Mouse (Mus musculus): ENCODE results near the gene Spink4. TPM values are rescaled to one million over a fixed set of nuclear protein-coding genes. Genes with fewer than 3 reads are reported as not detected.
A peak's percentile ranks its signal among the peaks of the same experiment; 100 is the strongest.

Spink4 gene
- polyA plus RNA-seq, 1 experiment from 2014 or later, result not detected

DNA sequence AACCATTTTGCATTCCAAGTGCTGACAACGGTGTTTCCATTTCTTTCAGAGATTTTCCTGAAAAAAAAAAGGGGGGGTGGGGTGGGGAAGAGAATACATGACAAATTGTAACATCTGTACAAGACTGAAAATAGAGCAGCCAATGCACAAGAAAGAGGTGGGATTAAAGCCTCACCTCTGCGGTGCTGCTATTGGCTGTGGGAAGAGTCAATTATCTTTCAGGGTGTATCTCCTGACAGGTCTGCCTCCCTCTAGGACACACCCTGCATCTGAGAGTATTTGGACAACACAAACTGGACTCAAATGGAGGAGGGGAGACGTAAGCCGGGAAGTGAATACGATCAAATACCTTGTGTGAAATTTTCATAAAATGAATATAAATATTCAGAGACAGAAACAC, 23.8 kb downstream of the Spink4 start:
- Histone ChIP-seq H3K27me3 (replicated peaks) (no peaks in the 10 kb centered on the region), H3K4me3 (no peak overlapping the region), H3K36me3 (peaks cover 71% of the 10 kb centered on the region), H3K9me3 (no peaks in the 10 kb centered on the region), H3K4me1 (peaks cover 15% of the 10 kb centered on the region), H3K27ac (no peak overlapping the region), H3K4me2 (replicated peaks) (no peak overlapping the region), H3K9ac (no peak overlapping the region)
- no peak for ATAC-seq (ENCODE audit: low FRiP score, low read depth)
- WGBS, result 96% methylated on average over 5 of the region's 5 CpGs

- peak overlapping the region; percentile 92 for H3K9ac ChIP-seq
- H3K4me3 ChIP-seq, result peak overlapping the region; percentile 87; the same call in 1 of the 2 replicates
- no peaks in the 10 kb centered on the region for H3K9me3 ChIP-seq
- peaks cover 24% of the 10 kb centered on the region for H3K4me1 ChIP-seq
- H3K4me2 ChIP-seq (replicated peaks), result peak overlapping the region; percentile 87
- no peak for ATAC-seq (ENCODE audit: low FRiP score, low read depth)
- no peak overlapping the region for H3K27ac ChIP-seq
- no peaks in the 10 kb centered on the region for H3K27me3 ChIP-seq (replicated peaks)
- peaks cover 56% of the 10 kb centered on the region for H3K36me3 ChIP-seq
- 88% methylated on average over 7 of the region's 7 CpGs for WGBS
These were observed 26.8 kb downstream of the Spink4 start for GRCm38 (mm10) chr4:40946516-40947121.

DNA sequence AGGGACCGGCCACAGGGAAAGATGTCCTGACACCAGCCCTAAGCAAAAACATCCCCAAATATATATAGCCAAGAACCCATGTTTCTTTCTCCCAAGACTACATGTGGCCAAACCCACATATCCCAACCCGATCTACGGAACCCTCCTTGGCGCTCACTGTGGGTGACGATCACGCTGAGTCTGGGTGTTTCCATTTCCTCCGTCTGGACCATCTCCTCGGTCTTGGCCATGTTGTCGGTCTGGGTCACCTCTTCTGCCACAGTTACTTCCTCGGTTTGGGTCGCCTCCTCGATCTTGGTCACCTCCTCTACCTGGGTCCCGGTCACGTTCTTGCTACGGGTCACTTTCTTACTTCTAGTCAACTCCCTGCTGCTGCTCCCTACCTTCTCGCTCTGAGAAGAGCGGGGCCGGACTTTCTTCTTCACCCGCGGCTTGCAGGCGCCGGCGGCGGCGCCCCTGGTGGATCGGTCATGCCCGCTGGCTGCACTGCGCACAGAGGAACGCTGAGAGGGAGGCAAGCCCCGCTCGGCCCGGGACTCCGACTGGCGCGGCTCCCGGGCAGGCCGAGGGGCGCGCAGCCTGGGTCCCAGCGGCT, 27.8 kb downstream of the Spink4 start:
- Histone ChIP-seq H3K9ac (peak overlapping the region; percentile 92), H3K27me3 (replicated peaks) (no peaks in the 10 kb centered on the region), H3K36me3 (peaks cover 54% of the 10 kb centered on the region), H3K4me1 (peaks cover 24% of the 10 kb centered on the region), H3K4me2 (replicated peaks) (peak overlapping the region; percentile 87), H3K27ac (peak overlapping the region; percentile 66; the same call in 1 of the 2 replicates), H3K9me3 (no peaks in the 10 kb centered on the region), H3K4me3 (peak overlapping the region; percentile 87)
- under 1% methylated on average over 40 of the region's 40 CpGs for WGBS
- peak; percentile 37; the same call in 1 of the 2 replicates for ATAC-seq (ENCODE audit: low FRiP score, low read depth)

DNA sequence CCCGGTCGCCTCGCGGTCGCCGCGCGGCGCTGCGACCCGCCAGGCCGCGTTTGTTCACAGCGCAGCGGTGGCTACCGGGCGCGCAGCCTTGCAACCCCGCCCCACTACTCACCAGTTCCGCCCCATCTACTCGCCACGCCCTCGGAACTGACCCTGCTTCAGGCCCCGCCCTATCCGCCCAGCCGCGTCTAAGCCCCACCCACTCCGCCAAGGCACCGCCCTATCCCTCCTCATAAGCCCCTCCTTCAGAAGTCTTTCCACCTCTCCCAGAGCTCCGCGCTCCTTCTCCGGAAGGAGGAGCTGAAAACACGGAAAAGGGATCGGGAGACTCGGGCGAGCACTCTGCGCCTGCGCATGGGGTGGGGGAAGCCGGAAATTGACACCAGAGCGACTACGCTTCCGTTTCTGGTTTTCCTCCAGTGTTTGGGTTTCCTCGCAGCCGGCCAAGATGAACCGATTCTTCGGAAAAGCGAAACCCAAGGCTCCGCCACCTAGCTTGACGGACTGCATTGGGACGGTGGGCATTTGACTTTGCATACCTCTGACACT, 28.4 kb downstream of the Spink4 start, which contains the start of the genes Bag1 and Chmp5:
TSS of gene Bag1 (minus strand) at position 135 of the 549 bp plus-strand sequence.
TSS of gene Chmp5 (plus strand) at position 248 of the 549 bp plus-strand sequence.
- H3K4me1 ChIP-seq, result peaks cover 24% of the 10 kb centered on the region
- H3K9me3 ChIP-seq, result no peaks in the 10 kb centered on the region
- H3K4me2 ChIP-seq (replicated peaks), result peak within 1 kb of the TSS; percentile 87
- peaks cover 54% of the 10 kb centered on the region for H3K36me3 ChIP-seq
- H3K4me3 ChIP-seq, result peak within 1 kb of the TSS; percentile 87
- peak within 1 kb of the TSS; percentile 66; the same call in 1 of the 2 replicates for H3K27ac ChIP-seq
- H3K27me3 ChIP-seq (replicated peaks), result no peaks in the 10 kb centered on the region
- under 1% methylated on average over 50 of the region's 50 CpGs for WGBS
- H3K9ac ChIP-seq, result peak within 1 kb of the TSS; percentile 92
- peak; percentile 97 for ATAC-seq (ENCODE audit: low FRiP score, low read depth)

DNA sequence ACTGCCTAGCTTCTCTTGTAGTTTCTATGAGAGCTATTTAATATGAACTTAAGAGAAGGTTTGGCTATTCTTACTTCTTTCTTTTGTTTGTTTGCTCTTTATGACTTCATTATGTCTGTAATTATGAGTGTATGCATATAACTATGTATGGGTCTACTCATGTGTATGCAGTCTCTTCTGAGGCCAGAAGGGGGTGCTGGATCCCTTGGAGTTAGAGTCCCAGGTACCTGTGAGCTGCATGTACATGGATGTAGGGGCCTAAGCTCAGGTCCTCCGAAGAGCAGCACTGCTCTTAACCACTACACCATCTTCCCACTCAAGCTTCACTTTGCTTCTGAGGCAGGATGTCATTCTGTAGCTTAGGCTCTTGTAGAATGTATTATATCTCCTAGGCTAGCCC, 33.7 kb downstream of the Spink4 start:
- H3K9me3 ChIP-seq, result no peaks in the 10 kb centered on the region
- H3K4me2 ChIP-seq (replicated peaks), result no peak overlapping the region
- H3K4me3 ChIP-seq, result no peak overlapping the region
- H3K36me3 ChIP-seq, result peaks cover 73% of the 10 kb centered on the region
- no peaks in the 10 kb centered on the region for H3K27me3 ChIP-seq (replicated peaks)
- no peak for ATAC-seq (ENCODE audit: low FRiP score, low read depth)
- no peak overlapping the region for H3K9ac ChIP-seq
- no peak overlapping the region for H3K27ac ChIP-seq
- WGBS, result 97% methylated on average over 1 of the region's 1 CpGs
- peaks cover 9% of the 10 kb centered on the region for H3K4me1 ChIP-seq

DNA sequence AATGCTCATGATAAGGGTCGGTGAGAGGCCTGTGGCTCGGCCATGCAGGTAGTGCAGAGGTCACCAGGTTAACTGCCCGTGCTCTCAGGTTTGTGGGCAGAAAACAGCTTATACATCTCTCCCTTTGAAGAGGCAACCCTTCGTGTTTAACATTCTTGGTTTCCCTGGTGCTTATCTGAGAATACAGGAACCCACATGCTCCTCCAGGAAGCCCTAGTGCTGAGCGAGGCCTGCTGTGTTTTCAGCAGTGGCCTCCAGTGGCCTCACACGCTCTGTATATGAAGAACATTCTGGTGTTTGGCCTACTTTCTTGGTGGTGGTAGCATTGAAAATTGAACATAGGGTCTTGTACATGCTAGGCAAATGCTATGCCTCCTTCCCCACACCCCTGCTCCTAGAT, 36.1 kb downstream of the Spink4 start:
- Histone ChIP-seq H3K4me3 (no peak overlapping the region), H3K36me3 (peaks cover 88% of the 10 kb centered on the region), H3K4me1 (no peaks in the 10 kb centered on the region), H3K27me3 (replicated peaks) (no peaks in the 10 kb centered on the region), H3K9ac (no peak overlapping the region), H3K4me2 (replicated peaks) (no peak overlapping the region), H3K27ac (no peak overlapping the region), H3K9me3 (no peaks in the 10 kb centered on the region)
- no peak for ATAC-seq (ENCODE audit: low FRiP score, low read depth)
- WGBS, result 92% methylated on average over 6 of the region's 6 CpGs

DNA sequence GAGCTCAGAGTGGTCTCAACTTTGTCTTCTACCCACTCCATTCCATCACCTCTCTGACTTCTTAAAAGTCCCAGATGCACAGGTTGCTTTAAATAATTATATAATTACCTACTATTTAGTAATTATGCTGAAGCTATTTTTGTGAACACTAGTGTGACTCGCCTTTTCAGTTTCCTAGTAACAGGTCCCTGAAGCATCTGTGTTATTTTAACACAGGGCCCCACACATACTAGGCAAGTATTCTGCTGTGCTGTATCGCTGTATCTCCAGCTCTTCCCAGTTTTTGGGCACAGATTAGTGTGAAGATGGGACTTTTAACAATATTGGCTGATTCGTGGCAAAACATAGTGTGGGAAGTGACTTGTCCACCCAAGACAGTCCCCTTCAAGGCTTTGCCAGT, 43.7 kb downstream of the Spink4 start:
- H3K4me3 ChIP-seq, result no peak overlapping the region
- no peaks in the 10 kb centered on the region for H3K4me1 ChIP-seq
- no peak for ATAC-seq (ENCODE audit: low FRiP score, low read depth)
- H3K36me3 ChIP-seq, result peaks cover 71% of the 10 kb centered on the region
- H3K9me3 ChIP-seq, result no peaks in the 10 kb centered on the region
- H3K27ac ChIP-seq, result no peak overlapping the region
- WGBS, result 93% methylated on average over 3 of the region's 3 CpGs
- H3K9ac ChIP-seq, result no peak overlapping the region
- no peaks in the 10 kb centered on the region for H3K27me3 ChIP-seq (replicated peaks)
- no peak overlapping the region for H3K4me2 ChIP-seq (replicated peaks)

- H3K4me2 ChIP-seq (replicated peaks), result no peak overlapping the region
- no peaks in the 10 kb centered on the region for H3K27me3 ChIP-seq (replicated peaks)
- H3K9me3 ChIP-seq, result no peaks in the 10 kb centered on the region
- peaks cover 5% of the 10 kb centered on the region for H3K4me1 ChIP-seq
- H3K4me3 ChIP-seq, result no peak overlapping the region
- no peak overlapping the region for H3K27ac ChIP-seq
- 81% methylated on average over 4 of the region's 4 CpGs for WGBS
- peaks cover 22% of the 10 kb centered on the region for H3K36me3 ChIP-seq
- no peak for ATAC-seq (ENCODE audit: low FRiP score, low read depth)
- no peak overlapping the region for H3K9ac ChIP-seq
These were observed 49.3 kb downstream of the Spink4 start for GRCm38 (mm10) chr4:40969161-40969560.

DNA sequence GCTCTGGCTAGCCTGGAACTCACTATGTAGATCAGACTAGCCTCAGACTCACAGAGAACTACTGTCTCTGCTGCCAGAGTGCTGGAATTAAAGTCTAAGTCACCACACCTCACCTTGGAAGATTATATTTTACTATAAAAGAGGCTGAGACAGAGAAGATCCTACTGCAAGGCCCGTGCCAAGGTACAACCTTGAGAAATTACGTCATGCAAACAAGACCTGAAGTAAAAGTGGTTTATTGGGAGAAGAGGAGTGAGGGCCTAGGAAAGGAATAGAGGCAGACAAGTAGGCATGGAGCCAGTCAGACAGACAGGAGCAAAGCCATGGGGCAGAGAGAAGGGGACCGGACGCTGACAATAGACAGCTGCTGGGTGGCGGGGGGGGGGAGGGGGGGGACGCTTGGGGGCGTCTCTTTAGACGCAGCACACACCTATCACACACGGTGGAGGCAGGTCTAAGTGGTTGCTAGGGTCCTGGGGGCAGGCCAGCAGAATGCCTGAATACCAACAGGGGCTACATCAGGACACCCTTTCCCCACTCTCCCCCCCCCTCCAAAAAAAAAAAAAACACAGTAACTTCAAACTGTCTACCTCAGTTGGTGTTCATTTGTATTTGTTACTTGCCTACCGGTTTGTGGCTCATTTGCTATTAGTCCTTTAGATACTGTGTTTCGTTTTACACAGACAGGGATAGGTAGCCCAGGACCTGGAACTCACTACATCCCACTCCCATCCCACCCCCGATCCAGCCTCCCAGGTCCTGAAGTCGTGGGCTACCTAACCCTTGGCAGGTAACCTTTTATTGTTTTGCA, 50.1 kb downstream of the Spink4 start:
- Histone ChIP-seq H3K4me1 (peaks cover 5% of the 10 kb centered on the region), H3K27ac (peak overlapping the region; percentile 80; the same call in 1 of the 2 replicates), H3K4me2 (replicated peaks) (peak overlapping the region; percentile 69), H3K4me3 (peak overlapping the region; percentile 92), H3K9me3 (no peaks in the 10 kb centered on the region), H3K9ac (peak overlapping the region; percentile 84), H3K27me3 (replicated peaks) (no peaks in the 10 kb centered on the region), H3K36me3 (peaks cover 18% of the 10 kb centered on the region)
- WGBS, result 10% methylated on average over 13 of the region's 13 CpGs
- no peak; the same call in 1 of the 2 replicates for ATAC-seq (ENCODE audit: low FRiP score, low read depth)

- ATAC-seq (ENCODE audit: low FRiP score, low read depth), result no peak; the same call in 1 of the 2 replicates
- Histone ChIP-seq H3K36me3 (peaks cover 14% of the 10 kb centered on the region), H3K4me3 (peak overlapping the region; percentile 92), H3K4me2 (replicated peaks) (peak overlapping the region; percentile 69), H3K9me3 (no peaks in the 10 kb centered on the region), H3K4me1 (peaks cover 5% of the 10 kb centered on the region), H3K27me3 (replicated peaks) (no peaks in the 10 kb centered on the region), H3K27ac (peak overlapping the region; percentile 80; the same call in 1 of the 2 replicates), H3K9ac (peak overlapping the region; percentile 84)
- under 1% methylated on average over 16 of the region's 16 CpGs for WGBS
These were observed 50.7 kb downstream of the Spink4 start for GRCm38 (mm10) chr4:40970592-40970841.

- H3K4me3 ChIP-seq, result peak within 1 kb of the TSS; percentile 92
- WGBS, result under 1% methylated on average over 84 of the region's 85 CpGs
- H3K4me1 ChIP-seq, result peaks cover 5% of the 10 kb centered on the region
- peaks cover 12% of the 10 kb centered on the region for H3K36me3 ChIP-seq
- no peaks in the 10 kb centered on the region for H3K27me3 ChIP-seq (replicated peaks)
- H3K9me3 ChIP-seq, result no peaks in the 10 kb centered on the region
- H3K27ac ChIP-seq, result peak within 1 kb of the TSS; percentile 80
- H3K4me2 ChIP-seq (replicated peaks), result peak within 1 kb of the TSS; percentile 69
- peak; percentile 97 for ATAC-seq (ENCODE audit: low FRiP score, low read depth)
- H3K9ac ChIP-seq, result peak within 1 kb of the TSS; percentile 84
These were observed 51.2 kb downstream of the Spink4 start, which contains the start of gene Nfx1 for GRCm38 (mm10) chr4:40970842-40971701. TSS of gene Nfx1 (plus strand) at chr4:40970906.

Measured in neural tube, embryonic 12.5 days (tissue).